Mouse (Mus musculus) midbrain, postnatal 0 days (tissue): ENCODE measurements around the gene Slc20a1. TPM values are rescaled to one million over a fixed set of nuclear protein-coding genes. Genes with fewer than 3 reads are reported as not detected.

Source experiments
- ATAC-seq: fragments of 200-750 bp; cut with Nextera tagmentation; 2 replicates; pipeline ENCODE4 v1.8.0; 2017; ENCODE audit warnings: moderate number of reproducible peaks, mild to moderate bottlenecking, moderate TSS enrichment, moderate library complexity; ENCODE audit not compliant: low FRiP score
- DNase-seq: peaks from one replicate; pipeline ENCODE4 v3.0.0-alpha.2; 2015; ENCODE audit warnings: low spot score
- H3K27ac ChIP-seq: fragments of 300-500 bp; sonication (generic); 2 replicates; pipeline ENCODE4 v1.5.1; 2014; ENCODE audit warnings: low read depth, mild to moderate bottlenecking, low read length, mixed read lengths
- H3K27me3 ChIP-seq: fragments of 300-500 bp; sonication (generic); 2 replicates; pipeline ENCODE4 v1.6.1; 2014; ENCODE audit warnings: low read length, control low read depth, mixed read lengths; ENCODE audit not compliant: insufficient read depth
- H3K36me3 ChIP-seq: fragments of 300-500 bp; sonication (generic); 2 replicates; pipeline ENCODE4 v1.6.1; 2014; ENCODE audit warnings: low read length, control low read depth, mixed read lengths; ENCODE audit not compliant: insufficient read depth
- H3K4me1 ChIP-seq: fragments of 300-500 bp; sonication (generic); 2 replicates; pipeline ENCODE4 v1.6.1; 2014; ENCODE audit warnings: mild to moderate bottlenecking, control low read depth, antibody characterized with exemption, low read length, mixed read lengths; ENCODE audit not compliant: insufficient read depth
- H3K4me2 ChIP-seq: fragments of 300-500 bp; sonication (generic); 2 replicates; pipeline ENCODE4 v1.6.1; 2014; ENCODE audit warnings: low read depth, mild to moderate bottlenecking, low read length, mixed read lengths; ENCODE audit not compliant: poor library complexity, severe bottlenecking
- H3K4me3 ChIP-seq: fragments of 300-500 bp; sonication (generic); 2 replicates; pipeline ENCODE4 v1.5.1; 2014; ENCODE audit warnings: low read depth, mild to moderate bottlenecking, low read length, moderate library complexity
- H3K9ac ChIP-seq: fragments of 300-500 bp; sonication (generic); replicated peaks from 2 replicates; pipeline ENCODE4 v1.6.1; 2014; ENCODE audit warnings: mild to moderate bottlenecking, low read length, moderate library complexity, mixed read lengths; ENCODE audit not compliant: poor library complexity, severe bottlenecking
- H3K9me3 ChIP-seq: fragments of 300-500 bp; sonication (generic); 2 replicates; pipeline ENCODE4 v1.6.1; 2016; ENCODE audit warnings: low read length, control low read depth
- CTCF ChIP-seq: IDR thresholded peaks from 2 replicates; pipeline ENCODE4 v1.5.1; 2016; ENCODE audit warnings: antibody characterized with exemption, mild to moderate bottlenecking
- WGBS: fragments of 180-500 bp; shearing (Covaris S2); extraction: QIAGEN DNeasy Blood & Tissue Kit; methylation state at CpG from one replicate; pipeline ENCODE4 v1.1.7; 2014; 5-methylcytosine and 5-hydroxymethylcytosine counted together
- polyA plus RNA-seq: library from polyadenylated mRNA; unstranded; fragments of >200 nt; fragmentation: Nextera tagmentation; extraction: Ambion mirVana; gene quantifications from 2 replicates; pipeline ENCODE4 v1.2.1, GENCODE M21; 2015
- total RNA-seq: library from RNA; depleted of rRNA; stranded (reverse); fragments of >200 nt; gene quantifications from 2 replicates; pipeline ENCODE4 v1.2.3, GENCODE M21; 2014

Slc20a1 gene
- total and polyA plus RNA-seq, 2 experiments from 2014 or later = 47.7 to 80.0 TPM

GRCm38 (mm10) chr2:129218537-129219105 is 20.1 kb downstream of the Slc20a1 start:
- H3K36me3 ChIP-seq = no peaks in the 10 kb centered on the region
- H3K9ac ChIP-seq = no peak overlapping the region
- no peak overlapping the region for H3K27ac ChIP-seq
- no peak overlapping the region for H3K4me2 ChIP-seq
- TF ChIP-seq CTCF = no peak
- peak; percentile 15 for DNase-seq
- H3K9me3 ChIP-seq = no peaks in the 10 kb centered on the region
- H3K4me1 ChIP-seq = no peaks in the 10 kb centered on the region
- no peak for ATAC-seq
- no peaks in the 10 kb centered on the region for H3K27me3 ChIP-seq
- no peak overlapping the region for H3K4me3 ChIP-seq
- WGBS = 81% methylated on average over 4 of the region's 4 CpGs

GRCm38 (mm10) chr2:129221097-129221632 is 22.6 kb downstream of the Slc20a1 start:
- ATAC-seq = no peak

GRCm38 (mm10) chr2:129224178-129224577 is 25.6 kb downstream of the Slc20a1 start:
- no peaks in the 10 kb centered on the region for H3K27me3 ChIP-seq
- no peak for DNase-seq
- H3K9me3 ChIP-seq = no peaks in the 10 kb centered on the region
- no peak overlapping the region for H3K4me3 ChIP-seq
- no peak for TF ChIP-seq CTCF
- 84% methylated on average over 4 of the region's 4 CpGs for WGBS
- no peak overlapping the region for H3K27ac ChIP-seq
- H3K4me1 ChIP-seq = no peaks in the 10 kb centered on the region
- no peak overlapping the region for H3K9ac ChIP-seq
- no peak overlapping the region for H3K4me2 ChIP-seq
- no peaks in the 10 kb centered on the region for H3K36me3 ChIP-seq
- no peak for ATAC-seq

More at GRCm38 (mm10) chr2:129221097-129221632, 22.6 kb downstream of the Slc20a1 start:
- 75% methylated on average over 9 of the region's 9 CpGs for WGBS
- no peak overlapping the region for H3K4me3 ChIP-seq
- no peak overlapping the region for H3K4me2 ChIP-seq
- no peak for DNase-seq
- H3K36me3 ChIP-seq = no peaks in the 10 kb centered on the region
- no peaks in the 10 kb centered on the region for H3K27me3 ChIP-seq
- H3K9ac ChIP-seq = no peak overlapping the region
- TF ChIP-seq CTCF = no peak
- no peaks in the 10 kb centered on the region for H3K9me3 ChIP-seq
- no peak overlapping the region for H3K27ac ChIP-seq
- H3K4me1 ChIP-seq = no peaks in the 10 kb centered on the region

- TF ChIP-seq CTCF = no peak
- WGBS = 68% methylated on average over 17 of the region's 17 CpGs
Observed at GRCm38 (mm10) chr2:129225251-129225819, 26.8 kb downstream of the Slc20a1 start.

GRCm38 (mm10) chr2:129226296-129226851 is 27.8 kb downstream of the Slc20a1 start:
- no peak for ATAC-seq
- Histone ChIP-seq H3K4me3 (no peak overlapping the region), H3K9ac (no peak overlapping the region), H3K27me3 (no peaks in the 10 kb centered on the region), H3K9me3 (no peaks in the 10 kb centered on the region), H3K27ac (no peak overlapping the region), H3K36me3 (no peaks in the 10 kb centered on the region), H3K4me2 (no peak overlapping the region), H3K4me1 (no peaks in the 10 kb centered on the region)
- no peak for TF ChIP-seq CTCF
- DNase-seq = no peak
- 66% methylated on average over 11 of the region's 11 CpGs for WGBS

More at GRCm38 (mm10) chr2:129225251-129225819, 26.8 kb downstream of the Slc20a1 start:
- Histone ChIP-seq H3K27ac (no peak overlapping the region), H3K9me3 (no peaks in the 10 kb centered on the region), H3K36me3 (no peaks in the 10 kb centered on the region), H3K27me3 (no peaks in the 10 kb centered on the region), H3K4me3 (no peak overlapping the region), H3K4me1 (no peaks in the 10 kb centered on the region), H3K9ac (no peak overlapping the region), H3K4me2 (no peak overlapping the region)
- DNase-seq (no peak), ATAC-seq (no peak)

GRCm38 (mm10) chr2:129227011-129227529 is 28.5 kb downstream of the Slc20a1 start:
- DNase-seq = no peak
- Histone ChIP-seq H3K9me3 (no peaks in the 10 kb centered on the region), H3K4me3 (no peak overlapping the region), H3K27ac (no peak overlapping the region), H3K4me1 (no peaks in the 10 kb centered on the region), H3K27me3 (no peaks in the 10 kb centered on the region), H3K4me2 (no peak overlapping the region), H3K36me3 (no peaks in the 10 kb centered on the region), H3K9ac (no peak overlapping the region)
- WGBS = 74% methylated on average over 7 of the region's 7 CpGs
- no peak for ATAC-seq
- no peak for TF ChIP-seq CTCF
